Mouse (Mus musculus) heart, postnatal 36 days (tissue): ENCODE results near the gene Sec14l3. TPM values are rescaled to one million over a fixed set of nuclear protein-coding genes. Genes with fewer than 3 reads are reported as not detected.
"Not testable (repeated sequence)": the region's sequence is repeated elsewhere in the genome, so short reads cannot be mapped to it uniquely, and the experiment has no call there.

ENCODE experiments used
- DNase-seq, 2 experiments: peaks; one replicate each; pipeline ENCODE4 v3.0.0; 2021 to 2022
- intact Hi-C: fragments of 180-260 bp; cut with DNase I; formaldehyde crosslinking; loops from one replicate; pipeline ENCODE4 v1.15.1; 2025
- total RNA-seq, 2 experiments: library from RNA; stranded (reverse); gene quantifications; 2 replicates each; pipeline ENCODE4 v1.2.3; 2021

The Sec14l3 gene
- total RNA-seq, result not detected

DNA sequence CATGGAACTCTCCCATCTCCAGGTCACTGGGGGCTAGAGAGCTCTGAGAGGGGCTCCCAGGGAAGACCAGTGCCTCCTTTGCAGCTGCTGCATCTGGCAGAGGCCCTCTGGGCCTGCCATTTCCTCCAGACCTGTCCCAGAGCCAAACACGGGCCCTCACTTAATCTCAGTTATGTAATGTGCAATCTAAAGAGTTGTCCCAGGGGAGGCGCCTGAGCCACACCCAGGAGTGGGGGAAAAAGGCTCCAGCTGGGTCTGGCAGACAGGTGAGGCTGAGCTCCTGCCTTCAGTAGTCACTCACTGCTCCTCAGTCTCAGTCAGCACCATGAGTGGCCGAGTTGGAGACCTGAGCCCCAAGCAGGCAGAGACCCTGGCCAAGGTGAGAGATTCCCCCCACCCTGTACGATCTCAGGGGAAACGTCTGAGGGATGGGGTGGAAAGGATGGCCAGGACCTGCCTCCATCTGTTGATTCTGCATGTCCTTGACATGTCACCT is at the start of gene Sec14l3:
Gene Sec14l3 (plus strand): TSS at position 215 of the 496 bp plus-strand sequence.
- no peak for DNase-seq
- intact Hi-C loops, result no loop called here

DNA sequence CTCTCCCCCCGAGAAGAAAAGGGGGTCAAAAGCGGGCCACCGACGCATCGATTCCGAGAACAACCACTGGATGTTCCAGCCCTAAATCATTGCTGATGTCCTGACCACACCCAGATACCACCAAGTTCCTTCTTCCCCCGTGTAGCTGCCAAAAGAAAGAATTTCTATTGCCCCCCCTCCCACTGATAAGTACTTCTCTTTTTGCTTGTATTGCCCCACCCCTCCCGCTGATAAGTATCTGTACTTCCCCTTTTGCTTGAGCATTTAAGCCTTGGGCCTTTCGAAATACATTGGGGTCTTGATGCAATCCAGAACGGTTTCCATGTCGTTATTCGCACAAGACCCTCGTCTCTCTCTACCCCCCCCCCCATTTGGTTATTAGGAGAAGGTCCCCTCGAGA is 48.8 kb upstream of the Sec14l3 start:
- DNase-seq, intact Hi-C loops: not testable (repeated sequence)

DNA sequence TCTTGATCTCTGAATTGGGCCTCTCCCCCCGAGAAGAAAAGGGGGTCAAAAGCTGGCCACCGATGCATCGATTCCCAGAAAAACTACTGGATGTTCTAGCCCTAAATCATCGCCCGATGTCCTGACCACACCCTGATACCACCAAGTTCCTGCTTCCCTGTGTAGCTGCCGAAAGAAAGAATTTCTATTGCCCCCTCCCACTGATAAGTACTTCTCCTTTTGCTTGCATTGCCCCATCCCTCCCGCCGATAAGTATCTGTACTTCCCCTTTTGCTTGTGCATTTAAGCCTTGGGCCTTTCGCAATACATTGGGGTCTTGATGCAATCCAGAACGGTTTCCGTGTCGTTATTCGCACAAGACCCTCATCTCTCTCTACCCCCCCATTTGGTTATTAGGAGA is 42.5 kb upstream of the Sec14l3 start:
- intact Hi-C loops, DNase-seq: not testable (repeated sequence)

DNA sequence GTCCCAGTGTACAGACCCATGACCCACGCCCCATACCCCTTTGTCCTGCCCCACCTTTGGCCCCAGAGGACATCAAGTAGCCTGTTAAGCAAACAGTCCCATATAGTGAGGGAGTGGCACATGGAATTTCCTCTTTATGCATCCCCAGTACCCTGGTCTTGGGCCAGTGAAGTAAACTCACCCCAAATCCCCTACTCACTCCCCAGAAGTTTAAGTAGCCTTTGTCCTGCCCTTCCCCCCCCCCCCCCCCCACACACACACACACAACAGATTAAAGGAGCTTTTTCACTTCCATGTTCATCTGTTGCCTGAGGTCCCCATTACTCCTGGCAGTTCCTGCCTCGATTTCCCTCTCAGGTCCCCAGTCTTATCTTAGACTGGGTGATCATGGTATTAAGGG is 41.3 kb upstream of the Sec14l3 start:
- intact Hi-C loops, result no loop called here
- no peak for DNase-seq

DNA sequence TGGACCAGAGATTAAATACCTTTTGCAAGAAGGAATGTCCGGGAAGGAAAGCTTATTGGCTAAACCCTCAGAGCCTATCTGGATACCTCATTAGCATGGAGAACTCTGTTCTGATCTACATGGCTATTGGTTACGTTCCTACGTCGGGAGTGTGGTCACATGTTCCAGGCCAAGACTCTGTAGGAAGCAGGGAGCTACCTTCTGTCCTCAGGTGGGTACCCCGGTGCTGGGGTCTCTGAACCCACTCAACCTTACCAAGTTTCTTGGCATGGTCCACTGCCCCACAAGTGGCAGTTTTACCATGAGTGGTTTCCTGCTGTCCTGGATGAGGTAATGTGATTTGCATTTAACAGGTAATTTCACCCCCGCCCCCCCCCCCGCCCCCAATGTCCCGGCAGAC is 37.6 kb upstream of the Sec14l3 start:
- DNase-seq, result no peak
- intact Hi-C loops, result no loop called here

DNA sequence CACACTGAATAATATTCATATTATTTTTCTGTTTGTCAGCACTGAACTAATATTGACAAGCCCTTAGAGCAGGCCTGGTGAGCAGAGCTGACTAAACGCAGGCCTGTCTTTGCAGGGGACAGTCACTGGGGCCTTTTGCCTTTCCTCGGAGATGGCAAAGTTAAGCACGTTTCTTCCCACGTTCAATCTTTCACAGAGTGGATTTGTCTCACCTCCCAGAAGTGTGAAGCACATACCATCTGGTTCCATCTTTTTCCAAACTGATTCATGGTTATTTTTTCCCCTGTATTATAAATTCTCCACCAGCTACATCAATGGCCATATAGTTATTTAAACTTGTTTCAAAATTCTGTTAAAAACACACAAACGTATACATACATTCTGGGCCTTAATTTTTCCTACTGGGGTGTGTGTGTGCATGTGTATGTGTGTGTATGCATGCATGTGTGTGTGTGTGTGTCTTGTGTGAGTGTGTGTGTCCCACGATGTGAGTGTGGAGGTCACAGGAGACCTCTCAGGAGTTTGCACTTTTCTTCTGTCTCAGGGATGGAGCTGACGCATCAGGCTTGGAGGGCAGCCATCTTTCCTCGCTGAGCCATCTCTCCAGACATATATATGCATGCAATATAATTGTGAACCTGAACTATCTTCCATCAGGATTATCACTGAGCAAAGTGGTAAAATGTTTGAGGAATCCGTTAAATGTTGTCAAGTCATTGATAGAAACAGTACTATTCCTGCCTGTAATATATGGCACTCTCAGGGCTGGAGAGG is 36.9 kb upstream of the Sec14l3 start:
- intact Hi-C loops, result no loop called here
- DNase-seq, result no peak

DNA sequence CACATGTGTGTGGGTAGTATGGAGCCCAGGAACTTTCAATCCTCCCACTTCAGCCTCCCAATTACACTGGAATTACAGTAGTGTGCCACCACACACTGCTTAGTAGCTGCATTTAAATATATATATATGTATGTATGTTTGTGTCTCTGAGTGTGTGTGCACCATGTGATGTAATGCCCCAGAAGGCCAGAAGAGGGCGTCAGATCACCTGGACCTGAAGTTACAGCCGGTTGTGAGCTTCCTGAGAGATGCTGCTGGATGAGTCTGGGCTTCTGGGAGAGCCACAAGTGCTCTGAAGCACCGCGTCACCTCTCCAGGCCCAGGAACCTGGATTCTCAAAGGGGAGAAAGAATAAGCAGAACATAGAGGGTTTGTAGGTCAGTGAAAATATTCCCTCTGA is 35.3 kb upstream of the Sec14l3 start:
- intact Hi-C loops, result no loop called here
- no peak for DNase-seq

DNA sequence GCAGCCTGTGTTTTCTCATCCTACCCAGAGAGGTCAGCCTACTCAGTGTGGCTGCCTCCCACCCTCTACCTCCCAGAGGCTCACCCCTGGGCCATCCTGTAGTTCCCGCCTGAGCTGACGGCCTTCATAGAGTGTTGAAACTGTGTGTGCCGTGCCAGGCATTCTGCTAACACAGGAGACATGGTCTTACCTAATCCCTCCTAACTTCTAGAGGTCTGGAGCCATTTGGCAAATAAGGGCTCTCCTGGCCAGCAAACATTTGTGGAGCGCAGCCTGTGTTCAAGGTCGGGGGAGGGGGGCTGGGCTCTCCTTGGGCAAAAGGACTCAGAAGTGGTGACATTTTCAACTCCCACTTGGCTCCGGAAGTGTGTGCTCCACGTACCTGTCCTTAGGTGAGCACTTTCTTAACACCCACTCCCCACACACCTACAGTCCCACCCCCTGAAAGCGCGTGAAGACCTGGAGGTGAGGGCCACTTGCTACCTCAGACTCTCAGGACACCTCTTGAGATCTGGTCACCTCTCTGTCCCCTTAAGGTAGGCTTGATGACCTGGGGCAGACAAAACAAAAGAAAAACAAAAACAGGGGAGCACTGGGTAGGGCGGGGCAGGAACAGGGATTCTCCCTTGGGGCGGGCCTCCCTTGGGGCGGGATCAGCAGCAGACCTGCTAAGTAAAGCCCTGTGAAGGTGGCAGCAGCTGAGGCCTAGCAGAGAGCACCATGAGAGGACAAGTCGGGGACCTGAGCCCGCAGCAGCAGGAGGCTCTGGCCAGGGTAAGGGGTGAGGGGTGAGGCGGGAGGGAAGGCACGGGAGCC is 33.3 kb upstream of the Sec14l3 start, which contains the start of gene Sec14l4:
Gene Sec14l4 (plus strand): TSS at position 337 of the 816 bp plus-strand sequence.
- DNase-seq, result no peak
- intact Hi-C loops, result no loop called here

DNA sequence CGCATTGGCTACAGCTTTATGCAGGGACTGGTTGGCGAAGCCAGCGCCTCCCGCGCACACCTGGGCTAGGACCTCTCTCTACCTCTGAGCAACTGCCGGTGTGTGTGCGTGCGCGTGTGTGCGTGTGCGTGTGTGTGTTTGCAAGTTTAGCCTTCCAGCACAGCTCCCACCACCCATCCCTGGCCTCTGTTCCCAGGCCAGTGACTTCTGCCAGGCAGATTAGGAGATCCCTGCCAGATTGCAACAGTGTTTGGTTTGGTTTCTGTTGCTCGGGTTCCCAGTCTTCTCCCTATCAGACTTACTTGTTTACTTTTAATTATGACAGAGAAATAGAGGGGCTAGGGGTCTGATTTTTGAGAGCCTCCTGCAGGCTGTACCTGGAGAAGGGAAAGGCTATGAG is 32.7 kb upstream of the Sec14l3 start:
- intact Hi-C loops, result no loop called here
- DNase-seq, result no peak

DNA sequence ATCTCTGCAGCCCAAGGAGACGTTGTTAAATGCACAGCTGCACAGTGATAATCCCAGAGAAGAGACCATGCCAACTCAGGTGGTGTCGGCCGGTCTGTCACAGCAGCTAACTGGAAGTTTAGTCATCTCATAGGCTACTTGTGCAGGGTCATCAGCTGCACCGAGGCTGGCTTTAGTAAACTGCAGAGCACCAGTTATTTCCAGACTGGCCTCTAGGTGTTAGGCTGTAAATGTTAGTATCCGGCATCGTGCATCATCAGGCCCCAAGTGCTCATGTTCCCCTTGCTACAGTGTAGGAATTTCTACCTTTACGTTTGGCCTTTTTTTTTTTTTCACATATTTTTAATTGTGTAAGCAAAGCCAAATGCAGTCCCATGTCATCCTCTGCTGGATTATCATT is 31.2 kb upstream of the Sec14l3 start:
- DNase-seq, result no peak
- intact Hi-C loops, result no loop called here

DNA sequence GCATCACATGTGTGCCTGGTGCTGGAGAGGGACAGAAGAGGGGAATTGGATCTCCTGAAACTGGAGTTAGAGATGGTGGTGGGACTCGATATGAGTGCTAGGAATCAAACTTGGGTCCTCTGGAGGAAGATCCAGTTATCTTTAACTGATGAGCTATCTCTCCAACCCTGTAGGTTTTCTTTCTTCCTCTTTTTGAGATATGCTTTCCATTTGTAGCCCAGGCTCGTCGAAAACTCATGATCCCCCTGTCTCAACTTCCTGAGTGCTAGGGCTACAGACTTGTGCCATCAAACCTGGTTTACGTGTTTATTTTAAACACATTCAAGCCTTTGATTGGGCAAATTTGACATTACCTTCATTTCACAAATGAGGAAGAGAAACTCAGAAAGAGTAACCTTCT is 30.5 kb upstream of the Sec14l3 start:
- intact Hi-C loops, result no loop called here

DNA sequence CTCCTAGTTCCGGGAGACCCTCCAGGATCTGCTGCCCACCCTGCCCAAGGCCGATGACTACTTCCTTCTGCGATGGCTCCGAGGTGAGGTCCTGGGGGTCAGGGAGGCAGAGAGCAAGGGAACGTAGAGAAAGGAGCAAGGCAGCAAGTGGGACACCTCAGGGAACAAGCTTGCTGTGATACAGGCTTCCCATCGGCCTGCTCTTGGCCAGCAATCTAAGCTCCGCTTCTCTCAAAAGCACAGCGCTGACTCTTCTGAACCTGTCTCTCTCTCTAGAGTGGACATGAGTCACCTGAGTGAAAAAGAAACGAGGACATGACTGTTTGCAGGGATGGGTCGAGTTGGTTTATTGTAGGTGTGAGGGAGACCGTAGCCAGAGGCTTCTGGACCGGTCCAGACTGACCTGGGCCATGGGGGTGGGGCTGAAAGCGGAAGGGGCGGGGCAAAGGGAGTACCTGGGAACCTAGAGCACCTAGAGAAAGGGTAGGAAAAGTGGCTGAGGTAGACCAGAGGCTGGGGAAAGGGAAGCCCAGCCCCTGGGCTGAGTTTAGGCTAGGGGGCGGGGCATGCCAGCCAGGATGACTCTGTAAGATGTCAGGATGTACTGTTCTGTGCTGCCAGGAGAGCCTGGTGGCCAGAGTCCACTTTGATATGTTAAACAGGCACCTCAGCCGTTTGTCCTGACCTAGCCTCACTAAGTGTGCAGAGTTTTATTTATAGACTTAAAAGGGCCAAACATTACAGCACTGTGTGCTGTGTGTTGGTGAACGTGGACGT is 29.3 kb upstream of the Sec14l3 start:
- DNase-seq, result peak in 1 of 2 experiments; percentile 19
- intact Hi-C loops, result no loop called here

More for the DNA sequence above, 30.5 kb upstream of the Sec14l3 start:
- no peak for DNase-seq

DNA sequence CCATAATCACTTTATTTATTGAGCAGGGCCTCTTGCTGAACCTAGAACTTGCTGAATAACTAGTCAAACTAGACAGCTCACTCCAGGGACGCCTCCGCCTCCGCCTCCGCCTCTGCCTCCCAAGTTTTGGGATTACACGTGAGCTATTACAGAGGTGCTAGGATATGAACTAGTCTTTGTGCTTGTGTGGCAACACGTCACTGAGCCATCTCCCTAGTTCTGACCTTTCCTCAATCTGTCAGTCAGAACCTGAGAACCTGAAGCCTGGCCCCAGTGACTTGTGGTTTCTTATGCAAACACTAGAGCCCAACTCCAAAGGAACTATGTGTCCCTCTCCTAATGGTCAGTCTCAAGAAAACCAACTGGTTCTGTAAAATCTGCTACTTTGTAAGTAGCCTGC is 28.7 kb upstream of the Sec14l3 start:
- DNase-seq, result peak in 1 of 2 experiments; percentile 14
- intact Hi-C loops, result no loop called here

DNA sequence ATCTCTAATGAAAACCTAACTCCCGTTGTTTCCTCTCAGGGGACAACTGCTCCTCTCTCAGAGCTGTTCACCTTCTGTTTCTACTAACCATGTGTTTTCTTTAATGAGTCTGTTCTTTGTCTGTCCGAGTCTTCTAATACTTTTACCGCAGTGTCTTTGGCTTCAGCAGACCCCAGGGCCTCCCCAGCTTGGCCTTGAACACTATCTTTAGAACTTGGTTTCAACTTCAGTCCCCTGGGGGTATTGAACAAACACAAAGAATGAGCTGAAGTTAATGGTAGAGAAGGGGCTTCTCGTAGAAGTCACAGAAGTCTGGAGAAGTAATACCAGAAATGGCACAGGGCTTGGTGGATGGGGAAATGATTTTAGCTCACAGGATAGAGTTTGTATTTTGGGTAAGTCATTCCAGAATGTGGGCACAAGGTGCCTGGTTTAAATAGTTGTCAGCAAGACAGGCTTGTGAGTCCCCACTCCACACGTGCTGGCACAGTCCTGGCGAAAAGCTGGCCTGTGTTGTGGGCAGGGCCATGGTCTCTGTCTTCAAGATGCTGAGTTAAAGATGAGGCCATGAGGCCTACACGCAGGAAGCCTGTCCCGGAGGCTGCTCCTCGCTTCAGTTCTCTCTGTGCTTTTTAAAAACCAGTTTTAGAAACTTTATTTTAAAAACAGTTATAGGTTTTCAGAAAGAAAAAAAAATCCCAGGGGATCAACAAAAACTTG is 28.1 kb upstream of the Sec14l3 start:
- intact Hi-C loops, result no loop called here
- no peak for DNase-seq

DNA sequence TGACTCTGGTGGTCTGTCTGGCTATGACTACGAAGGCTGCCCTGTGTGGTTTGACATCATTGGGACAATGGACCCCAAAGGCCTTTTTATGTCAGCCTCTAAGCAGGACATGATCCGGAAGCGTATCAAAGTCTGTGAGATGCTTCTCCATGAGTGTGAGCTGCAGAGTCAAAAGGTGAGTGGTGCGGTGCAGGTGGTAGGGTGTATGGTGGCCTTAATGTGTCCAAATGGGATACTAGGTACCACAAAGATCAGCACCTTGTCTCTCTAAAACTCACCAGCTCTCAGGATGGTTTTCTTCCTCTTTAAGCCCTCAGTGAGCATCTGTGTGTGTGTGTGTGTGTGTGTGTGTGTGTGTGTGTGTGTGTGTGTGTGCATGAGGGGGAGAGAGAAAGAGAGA is 24.7 kb upstream of the Sec14l3 start:
- no peak for DNase-seq
- intact Hi-C loops, result no loop called here

DNA sequence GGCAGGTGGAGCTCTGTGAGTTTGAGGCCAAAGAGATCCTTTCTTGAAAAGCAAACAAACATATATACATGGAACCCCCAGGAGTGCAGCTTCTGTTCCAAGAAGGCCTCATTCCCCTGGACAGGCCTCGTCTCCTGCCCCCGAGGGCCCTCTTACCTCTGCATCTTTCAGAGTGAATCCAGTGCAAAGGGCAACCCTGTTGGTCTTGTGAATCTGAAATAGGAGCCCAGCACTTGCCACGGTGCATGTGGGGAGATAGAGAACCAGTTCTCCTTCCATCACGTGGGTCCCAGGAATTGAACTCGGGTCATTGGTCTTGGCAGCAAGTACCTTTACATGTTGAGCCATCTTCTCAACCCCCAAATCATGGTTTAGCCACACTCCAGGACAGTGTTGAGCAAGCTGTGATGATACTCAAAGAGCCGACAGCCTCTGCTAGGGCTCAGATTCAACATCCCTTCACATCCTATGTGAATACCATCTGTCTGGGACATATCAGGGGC is 23.5 kb upstream of the Sec14l3 start:
- no peak for DNase-seq
- intact Hi-C loops, result no loop called here

DNA sequence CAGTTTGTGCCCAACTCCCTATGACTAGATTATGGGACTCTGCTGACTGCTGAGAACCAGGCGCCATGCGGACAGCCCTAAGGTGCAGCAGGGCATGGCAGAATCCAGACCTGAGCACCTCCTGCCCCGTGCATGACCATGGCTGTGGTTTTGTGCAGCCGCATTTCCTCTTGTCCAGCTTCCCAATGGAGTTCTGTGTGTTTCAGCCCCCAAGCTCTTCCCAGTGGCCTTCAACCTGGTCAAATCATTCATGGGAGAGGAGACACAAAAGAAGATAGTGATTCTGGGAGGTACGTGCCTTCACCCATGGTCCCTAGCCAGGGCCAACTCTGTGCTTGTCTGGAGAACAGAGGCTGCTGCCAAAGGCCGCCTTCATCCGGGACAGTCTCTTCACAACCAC is 21.6 kb upstream of the Sec14l3 start:
- no peak for DNase-seq
- intact Hi-C loops, result no loop called here

DNA sequence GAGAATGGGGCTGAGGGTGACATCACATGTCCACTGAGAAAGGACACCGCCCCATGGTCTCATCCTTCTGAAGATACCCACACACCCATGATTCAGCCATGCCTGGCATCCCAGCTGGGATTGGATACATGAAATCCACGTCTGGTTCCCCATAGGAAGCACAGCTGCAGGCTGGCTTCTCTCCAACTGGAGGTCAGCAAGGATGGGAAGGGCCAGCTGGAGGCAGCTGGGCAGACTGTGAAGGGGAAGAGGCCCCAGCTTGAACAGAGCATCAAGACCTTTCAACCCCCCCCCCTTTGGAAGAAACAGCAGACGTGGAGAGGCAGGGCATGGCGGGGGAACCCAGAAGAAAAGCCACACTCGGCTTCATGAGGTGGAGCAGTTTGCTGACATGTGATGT is 18.1 kb upstream of the Sec14l3 start:
- intact Hi-C loops, result no loop called here
- no peak for DNase-seq

DNA sequence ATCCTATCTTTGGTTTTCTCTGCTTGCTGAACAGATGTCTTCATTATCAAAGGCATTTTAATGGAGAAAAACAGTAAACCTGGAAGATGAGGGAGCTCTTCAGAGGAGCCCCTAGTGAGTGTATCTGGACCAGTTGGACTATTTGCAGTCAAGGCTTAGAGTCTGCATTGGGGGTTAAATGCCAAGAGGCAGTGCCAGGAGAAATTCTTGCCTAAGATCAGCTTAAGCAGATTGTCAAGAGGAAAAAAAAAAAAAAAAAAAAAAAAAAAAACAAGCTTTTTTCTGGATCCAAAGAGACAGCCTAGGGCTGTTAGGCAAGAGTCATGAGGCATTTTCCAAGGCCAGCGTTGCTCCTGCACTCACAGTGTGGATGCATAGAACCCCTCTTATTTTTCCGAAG is 16.9 kb upstream of the Sec14l3 start:
- DNase-seq, result no peak
- intact Hi-C loops, result no loop called here

DNA sequence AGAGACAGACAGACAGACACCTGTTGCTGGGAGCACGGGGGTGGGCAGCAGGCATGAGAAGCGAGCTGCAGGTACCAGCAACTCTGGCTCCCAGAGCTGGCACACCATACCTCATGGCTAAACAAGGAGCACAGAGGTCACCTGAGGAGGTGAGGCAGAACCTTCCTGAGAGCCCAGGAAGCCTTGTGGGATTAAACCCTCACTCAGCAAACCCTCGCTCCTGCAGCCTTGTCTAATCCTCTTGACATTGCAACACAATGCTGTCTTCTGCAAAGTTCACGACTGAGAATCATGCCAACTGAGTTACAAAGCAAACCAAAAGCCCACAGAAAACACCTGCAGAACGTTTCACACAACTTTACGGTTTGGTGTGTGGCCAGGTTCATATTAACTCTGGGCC is 16.2 kb upstream of the Sec14l3 start:
- intact Hi-C loops, result no loop called here
- DNase-seq, result no peak
